Mouse (Mus musculus) lung, postnatal 0 days (tissue): ENCODE measurements around the gene Abcf2.

ENCODE experiments used
- CTCF ChIP-seq: IDR thresholded peaks from 2 replicates; pipeline ENCODE4 v1.5.1; 2016; ENCODE audit warnings: antibody characterized with exemption, mild to moderate bottlenecking
- EP300 ChIP-seq: IDR thresholded peaks from 2 replicates; pipeline ENCODE4 v1.6.1; 2016; ENCODE audit warnings: antibody characterized with exemption, mild to moderate bottlenecking, control low read depth

GRCm38 (mm10) chr5:24530042-24530689 lies 47.1 kb downstream of the Abcf2 start:
- TF ChIP-seq CTCF, result peak; percentile 100
- no peak for TF ChIP-seq EP300
